In genomic region chr16:24121633-24122032, GRCm38 (mm10) we compare ENCODE assay signal across 16 mouse cellular contexts.
DNase-seq lines count a peak whose midpoint lies in the region; TF ChIP-seq lines count a peak whose summit lies in the region.
"Had no signal": no experiment of that assay in that cellular context is flagged by ENCODE, and none has a peak within 500 bp of the region (broad histone marks: within the 10 kb centered on the region; RNA-seq: fewer than 3 reads in every experiment).

No protein-coding gene starts in this region.

- peak; percentile 78 for DNase-seq in heart, adult 11 months
- no peak for DNase-seq in heart, postnatal 36 days
- no peak for DNase-seq in thymus, adult 2 months
- DNase-seq in thymus, adult 18-20 months: no peak
- DNase-seq: adrenal gland, adult 2 months; adrenal gland, adult 8-10 months; adrenal gland, postnatal 10 days; adrenal gland, postnatal 14 days; adrenal gland, postnatal 25 days; adrenal gland, postnatal 36 days; B cell, adult 2 months; cerebellum, adult 11 months; cerebellum, adult 11-12 months; cerebellum, adult 18-20 months had no signal

- H3K4me1 ChIP-seq in thymus, adult 2 months (replicated peaks; ENCODE audit: control insufficient read depth, insufficient read depth, low read length): peaks cover 6% of the 10 kb centered on the region

- H3K36me3 ChIP-seq in thymus, adult 2 months (ENCODE audit: control insufficient read depth, insufficient read depth, low read length): no peaks in the 10 kb centered on the region
- H3K36me3 ChIP-seq: G1E had no signal

- no peak for TF ChIP-seq CTCF in thymus, adult 2 months (IDR thresholded peaks at IDR 0.05; ENCODE audit: borderline replicate concordance, control insufficient read depth, extremely low read depth, insufficient read depth, low read length, poor library complexity)

- H3K27me3 ChIP-seq in thymus, adult 2 months (ENCODE audit: control insufficient read depth, insufficient read depth, low read length): no peaks in the 10 kb centered on the region
- H3K27me3 ChIP-seq: Patski had no signal

- H3K4me3 ChIP-seq in thymus, adult 2 months (ENCODE audit: control insufficient read depth, insufficient read depth, low read length): no peak overlapping the region

- H3K27ac ChIP-seq in thymus, adult 2 months (ENCODE audit: control insufficient read depth, insufficient read depth, low read length): 0 out of 2 replicates have a peak overlapping the region, but pooled peaks have one; percentile 2

- WGBS in thymus, adult 2 months: over 99% methylated on average over 6 of the region's 6 CpGs

- intact Hi-C loops in heart, postnatal 36 days (cut with DNase I): no loop called here

- no peak for TF ChIP-seq POLR2A in thymus, adult 2 months (IDR thresholded peaks at IDR 0.05; ENCODE audit: control insufficient read depth, extremely low read depth, insufficient read depth, low read length, poor library complexity)
